Mouse (Mus musculus) adipocyte (in vitro differentiated cells): ENCODE data around the gene Ces1f.

ENCODE experiments used
- DNase-seq: peaks from one replicate; pipeline ENCODE4 v3.0.0-alpha.2; 2016; ENCODE audit warnings: low spot score

Ces1f gene

DNA sequence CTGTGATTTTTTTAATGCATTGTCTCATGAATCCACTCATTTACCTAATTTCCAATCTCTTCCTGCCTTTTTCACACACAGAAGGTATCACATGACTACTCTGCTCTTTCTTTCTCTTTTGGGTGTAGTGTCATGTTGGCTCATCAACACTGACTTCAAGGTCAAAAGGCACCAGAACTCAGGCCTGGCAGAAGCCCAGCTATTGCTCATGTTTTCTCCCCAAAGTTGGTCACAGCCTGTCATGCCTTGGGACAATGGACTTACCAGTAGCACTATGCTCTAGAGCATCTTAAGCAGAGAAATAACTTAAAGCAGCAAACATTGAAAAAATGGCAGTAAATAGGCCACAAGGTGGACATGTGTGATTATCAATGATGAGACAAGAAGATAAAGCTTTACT is 68.5 kb downstream of the Ces1f start:
- peak; percentile 48 for DNase-seq
